Mouse (Mus musculus): ENCODE data around the gene Cmklr1. TPM values are rescaled to one million over a fixed set of nuclear protein-coding genes. Genes with fewer than 3 reads are reported as not detected.

Cmklr1 gene
- total and polyA plus RNA-seq, 2 experiments from 2014 or later = 1.1 to 2.7 TPM

- Histone ChIP-seq H3K36me3 (ENCODE audit: insufficient read depth, low read length) (peaks cover 6% of the 10 kb centered on the region), H3K4me1 (ENCODE audit: insufficient read depth, low read length) (no peaks in the 10 kb centered on the region), H3K27me3 (ENCODE audit: insufficient read depth, low read length) (no peaks in the 10 kb centered on the region), H3K4me3 (ENCODE audit: low read depth, low read length) (no peak overlapping the region), H3K4me2 (ENCODE audit: low read depth, low read length, poor library complexity, severe bottlenecking) (no peak overlapping the region), H3K9me3 (ENCODE audit: low read length) (no peaks in the 10 kb centered on the region), H3K27ac (ENCODE audit: low read depth, low read length) (no peak overlapping the region), H3K9ac (replicated peaks; ENCODE audit: low read length, poor library complexity, severe bottlenecking) (no peak overlapping the region)
- 45% methylated on average over 4 of the region's 4 CpGs for WGBS
- no peak for ATAC-seq (ENCODE audit: low FRiP score)
- TF ChIP-seq CTCF (IDR thresholded peaks at IDR 0.05) = no peak
- DNase-seq (ENCODE audit: low spot score) = no peak
Measured at GRCm38 (mm10) chr5:113564463-113564862, 85.8 kb downstream of the Cmklr1 start.

Other genes starting within 250 kb of the Cmklr1 start
- 26.4 and 28.8 TPM in 2 replicates for gene Wscd2, start 160.1 kb downstream of the Cmklr1 start, total RNA-seq (2014; rRNA removed)
- 11.7 and 13.2 TPM in 2 replicates for gene Wscd2, start 160.1 kb downstream of the Cmklr1 start, polyA plus RNA-seq (2015; fragmentation: Nextera tagmentation; extraction: Ambion mirVana)
- not detected in 2 replicates for gene 1700069L16Rik, start 74.3 kb upstream of the Cmklr1 start, total RNA-seq (2014; rRNA removed)
- not detected in 2 replicates for gene 1700069L16Rik, start 74.3 kb upstream of the Cmklr1 start, polyA plus RNA-seq (2015; fragmentation: Nextera tagmentation; extraction: Ambion mirVana)
- 11.5 and 15.4 TPM in 2 replicates for gene Ficd, start 85.4 kb upstream of the Cmklr1 start, total RNA-seq (2014; rRNA removed)
- 8.7 and 9.0 TPM in 2 replicates for gene Ficd, start 85.4 kb upstream of the Cmklr1 start, polyA plus RNA-seq (2015; fragmentation: Nextera tagmentation; extraction: Ambion mirVana)
- 44.7 and 51.1 TPM in 2 replicates for gene Sart3, start 122.1 kb upstream of the Cmklr1 start, total RNA-seq (2014; rRNA removed)
- gene Sart3, start 122.1 kb upstream of the Cmklr1 start, polyA plus RNA-seq (2015; fragmentation: Nextera tagmentation; extraction: Ambion mirVana) = 24.8 and 26.5 TPM in 2 replicates
- 65.3 and 65.8 TPM in 2 replicates for gene Iscu, start 122.3 kb upstream of the Cmklr1 start, total RNA-seq (2014; rRNA removed)
- gene Iscu, start 122.3 kb upstream of the Cmklr1 start, polyA plus RNA-seq (2015; fragmentation: Nextera tagmentation; extraction: Ambion mirVana) = 96.9 and 102 TPM in 2 replicates
- gene Tmem119, start 150.1 kb upstream of the Cmklr1 start, total RNA-seq (2014; rRNA removed) = 9.5 and 10.1 TPM in 2 replicates
- 5.9 and 6.3 TPM in 2 replicates for gene Tmem119, start 150.1 kb upstream of the Cmklr1 start, polyA plus RNA-seq (2015; fragmentation: Nextera tagmentation; extraction: Ambion mirVana)
- 0.52 and 3.1 TPM in 2 replicates for gene Selplg, start 182.2 kb upstream of the Cmklr1 start, total RNA-seq (2014; rRNA removed)
- gene Selplg, start 182.2 kb upstream of the Cmklr1 start, polyA plus RNA-seq (2015; fragmentation: Nextera tagmentation; extraction: Ambion mirVana) = 1.9 and 2.3 TPM in 2 replicates